Mouse (Mus musculus) urinary bladder, postnatal 36 days (tissue): Measurements from ENCODE around the gene Aox2.
"Not testable (repeated sequence)": the region's sequence is repeated elsewhere in the genome, so short reads cannot be mapped to it uniquely, and the experiment has no call there.

ENCODE experiments used
- DNase-seq, 2 experiments: peaks; one replicate each; pipeline ENCODE4 v3.0.0; 2022; ENCODE audit warnings: low spot score in 2 of 2, mixed read lengths in 1 of 2

The Aox2 gene

DNA sequence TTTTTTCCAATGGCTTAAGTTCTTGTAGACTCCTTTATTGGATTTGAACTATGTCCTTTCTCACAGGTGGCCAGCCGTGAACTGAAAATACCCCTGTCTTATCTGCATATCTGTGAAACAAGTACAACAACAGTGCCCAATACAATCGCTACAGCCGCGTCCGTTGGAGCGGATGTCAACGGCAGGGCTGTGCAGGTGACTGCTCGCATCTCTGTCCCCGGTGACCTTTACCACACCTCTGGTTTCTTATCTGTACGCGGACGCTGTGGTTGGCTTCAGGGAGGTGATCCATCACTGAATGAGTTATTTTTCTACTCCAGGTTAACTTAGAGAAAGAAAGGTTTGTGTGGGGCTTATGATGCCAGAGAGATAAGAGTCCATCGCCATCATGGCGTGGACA is 68.0 kb downstream of the Aox2 start:
- DNase-seq: no peak

DNA sequence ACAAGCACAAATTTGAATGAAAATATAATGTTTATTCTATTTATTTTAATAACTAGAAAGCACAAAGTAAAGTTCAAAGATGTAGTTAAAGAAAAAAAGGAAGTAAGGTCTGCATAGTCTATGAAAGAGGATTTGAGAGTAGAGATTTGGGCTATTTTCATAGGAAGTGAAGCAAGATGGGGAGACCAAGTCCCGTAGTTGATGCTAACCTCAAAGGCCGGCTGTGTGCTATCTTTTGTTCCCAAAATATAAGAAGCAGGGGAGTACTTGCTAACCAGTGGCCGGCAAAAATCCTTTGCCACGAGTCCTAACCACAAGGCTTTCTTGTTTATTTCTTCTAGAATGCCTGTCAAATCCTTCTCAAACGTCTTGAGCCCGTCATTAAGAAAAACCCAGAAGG is 70.6 kb downstream of the Aox2 start:
- DNase-seq: no peak

- DNase-seq: no peak
Measured at GRCm38 (mm10) chr1:58353238-58353893, 75.2 kb downstream of the Aox2 start.

DNA sequence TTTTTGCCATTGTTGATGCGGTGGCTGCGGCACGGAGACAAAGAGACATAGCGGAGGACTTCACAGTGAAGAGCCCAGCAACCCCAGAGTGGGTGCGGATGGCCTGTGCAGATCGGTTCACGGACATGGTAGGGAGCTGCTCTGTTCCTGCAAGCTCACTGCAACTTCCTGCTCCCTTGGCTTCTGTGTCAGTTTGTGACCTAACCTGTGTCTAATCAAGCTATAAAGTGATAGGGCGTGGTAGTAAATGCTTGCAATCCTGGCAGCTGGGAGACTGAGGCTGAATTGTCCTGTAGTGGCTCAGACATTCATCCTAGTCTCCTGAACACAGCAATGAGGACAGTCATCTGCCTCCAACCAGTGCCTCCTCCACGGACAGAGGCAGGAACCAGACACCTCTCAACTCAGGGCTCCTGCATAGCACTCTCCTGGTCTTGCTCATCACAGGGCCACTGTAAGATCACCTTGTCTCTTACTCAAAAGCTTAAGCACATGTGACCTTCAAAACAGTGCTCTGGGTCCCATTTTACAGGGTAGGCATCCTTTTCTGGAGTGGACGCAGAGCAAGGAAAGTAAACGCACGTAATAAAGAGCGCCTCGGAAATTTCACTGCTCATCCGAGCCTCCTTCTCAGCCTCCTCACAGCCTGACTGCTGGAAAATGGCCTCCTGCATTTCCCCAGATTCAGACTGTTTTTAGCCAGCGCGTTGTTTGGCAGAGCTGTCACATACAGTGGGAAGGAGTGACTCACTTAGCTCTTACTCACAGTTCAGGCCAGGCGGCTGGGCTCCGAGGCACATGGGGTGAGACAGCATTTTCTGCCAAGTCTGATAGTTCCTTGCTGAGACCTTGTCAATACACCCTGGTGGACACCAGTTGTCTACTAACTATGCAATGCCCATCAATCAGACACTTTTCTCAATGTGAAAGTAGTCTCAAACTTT is 81.1 kb downstream of the Aox2 start:
- DNase-seq: peak; percentile 57 to 73

GRCm38 (mm10) chr1:58362296-58362695 is 84.2 kb downstream of the Aox2 start:
- DNase-seq: no peak

- DNase-seq: no peak
Measured at GRCm38 (mm10) chr1:58364551-58364950, 86.4 kb downstream of the Aox2 start.

DNA sequence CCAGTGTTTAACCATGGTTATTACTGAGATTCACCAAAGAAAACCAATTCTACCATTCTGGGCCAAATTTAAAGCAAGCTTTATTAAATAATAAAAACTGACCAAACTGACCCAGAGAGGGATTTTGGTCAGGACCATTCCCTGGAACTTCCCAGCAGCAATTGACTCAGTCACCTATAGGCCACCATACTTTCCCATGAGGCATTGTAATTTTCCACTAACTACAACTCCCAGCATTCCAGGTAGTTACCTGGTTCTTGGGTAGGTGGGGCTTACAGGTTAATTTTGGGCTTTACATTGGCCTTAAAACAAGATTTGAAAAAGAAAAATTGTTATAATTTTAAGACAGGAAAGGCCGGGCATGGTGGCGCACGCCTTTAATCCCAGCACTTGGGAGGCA is 87.7 kb downstream of the Aox2 start:
- DNase-seq: no peak

GRCm38 (mm10) chr1:58366737-58367471 is 88.8 kb downstream of the Aox2 start:
- peak in 1 of 2 experiments; percentile 26 for DNase-seq

DNA sequence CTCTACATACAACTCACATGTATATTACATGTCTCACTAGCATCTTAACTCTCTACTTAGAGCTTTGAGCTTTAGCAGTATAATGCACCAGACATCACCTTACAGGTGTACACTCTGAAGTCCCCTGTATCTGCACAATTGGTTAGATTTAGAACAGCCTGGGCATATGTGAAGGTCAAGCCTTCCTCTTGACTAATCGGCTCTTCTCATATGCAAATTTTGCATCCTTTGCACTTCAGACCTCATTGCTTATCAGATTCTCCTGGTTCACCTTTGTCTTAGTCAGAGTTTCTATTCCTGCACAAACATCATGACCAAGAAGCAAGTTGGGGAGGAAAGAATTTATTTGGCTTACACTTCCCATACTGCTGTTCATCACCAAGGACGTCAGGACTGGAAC is 91.6 kb downstream of the Aox2 start:
- DNase-seq: no peak

DNA sequence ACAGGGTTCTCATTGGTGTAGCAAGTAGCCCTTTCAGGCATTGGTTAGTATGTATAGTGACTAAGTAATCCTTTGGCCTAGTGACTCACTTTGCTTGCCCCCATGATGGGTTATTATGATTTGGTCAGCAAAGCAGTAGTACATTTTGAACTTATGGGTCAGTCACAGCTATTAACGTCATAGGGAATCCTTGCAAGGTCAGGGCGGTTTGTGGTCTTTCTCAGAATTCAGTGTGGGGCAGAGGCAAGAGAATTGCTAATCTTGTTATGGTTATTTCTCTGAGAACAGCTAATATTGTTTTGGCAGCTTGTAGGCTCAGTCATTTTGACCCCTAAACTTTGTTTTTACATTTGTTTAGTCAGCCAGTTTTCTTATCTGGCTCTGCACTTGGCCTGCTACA is 96.1 kb downstream of the Aox2 start:
- not testable (repeated sequence) for DNase-seq

- no peak for DNase-seq
Measured at GRCm38 (mm10) chr1:58375574-58376147, 97.5 kb downstream of the Aox2 start.

GRCm38 (mm10) chr1:58382586-58383281 is 104.6 kb downstream of the Aox2 start:
- peak in 1 of 2 experiments; percentile 16 for DNase-seq

- DNase-seq: no peak
Measured at GRCm38 (mm10) chr1:58391421-58392267, 113.5 kb downstream of the Aox2 start.

- no peak for DNase-seq
Measured at GRCm38 (mm10) chr1:58392268-58392651, 114.1 kb downstream of the Aox2 start.

GRCm38 (mm10) chr1:58392652-58393283 is 114.6 kb downstream of the Aox2 start, which contains the start of gene Bzw1:
Gene Bzw1, plus strand, starts transcription at chr1:58392898.
- peak; percentile 89 to 93 for DNase-seq

DNA sequence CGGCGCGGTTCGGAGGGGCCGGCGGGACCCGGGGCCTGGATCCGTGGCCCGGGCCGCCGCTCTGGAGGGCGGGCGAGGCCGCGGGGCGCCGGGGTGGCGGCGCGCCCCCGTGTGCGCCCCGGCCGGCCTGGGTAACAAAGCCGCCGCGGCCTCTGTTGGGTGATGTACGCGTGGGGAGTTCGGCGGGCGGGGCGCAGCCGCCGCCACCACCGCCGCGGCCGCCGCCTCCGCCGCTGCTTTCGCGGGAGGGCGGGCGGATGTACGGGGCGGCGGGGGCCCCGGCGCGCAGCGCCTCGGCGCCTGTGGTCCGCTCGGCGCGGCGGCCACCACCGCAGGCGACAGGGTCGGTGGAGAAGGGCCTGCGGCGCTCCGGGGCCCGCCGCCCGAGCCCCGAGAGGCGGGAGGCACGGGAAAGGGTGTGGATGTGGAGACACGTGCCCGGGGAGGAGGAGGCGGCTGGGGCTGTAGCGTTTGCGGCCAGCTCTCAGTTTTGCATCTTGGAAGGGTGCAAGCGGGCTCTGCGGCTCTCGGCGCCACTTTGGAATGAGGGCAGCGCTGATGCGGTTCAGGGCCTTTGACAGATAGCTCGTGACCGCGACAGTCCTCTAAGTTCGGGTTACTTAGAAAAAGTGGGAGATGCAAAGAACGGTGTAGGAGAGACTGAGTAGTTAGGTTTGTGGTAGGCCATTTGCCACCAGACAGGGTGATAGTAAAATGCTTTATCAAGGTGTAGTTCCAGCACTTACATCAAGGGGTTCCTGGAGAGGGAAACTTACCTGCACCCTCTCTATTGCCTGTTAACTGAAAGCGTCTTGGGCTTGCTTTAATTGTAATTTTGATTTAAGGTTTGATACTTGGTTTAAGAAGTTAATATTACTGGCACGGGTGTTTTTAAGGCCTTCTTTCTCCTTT is 115.4 kb downstream of the Aox2 start:
- DNase-seq: peak; percentile 23 to 51

GRCm38 (mm10) chr1:58395341-58395740 is 117.2 kb downstream of the Aox2 start:
- DNase-seq: no peak

GRCm38 (mm10) chr1:58396179-58396578 is 118.1 kb downstream of the Aox2 start:
- no peak for DNase-seq

GRCm38 (mm10) chr1:58397731-58398130 is 119.6 kb downstream of the Aox2 start:
- DNase-seq: no peak
